7 mouse cellular contexts compared by ENCODE assay signal in the genomic region with DNA sequence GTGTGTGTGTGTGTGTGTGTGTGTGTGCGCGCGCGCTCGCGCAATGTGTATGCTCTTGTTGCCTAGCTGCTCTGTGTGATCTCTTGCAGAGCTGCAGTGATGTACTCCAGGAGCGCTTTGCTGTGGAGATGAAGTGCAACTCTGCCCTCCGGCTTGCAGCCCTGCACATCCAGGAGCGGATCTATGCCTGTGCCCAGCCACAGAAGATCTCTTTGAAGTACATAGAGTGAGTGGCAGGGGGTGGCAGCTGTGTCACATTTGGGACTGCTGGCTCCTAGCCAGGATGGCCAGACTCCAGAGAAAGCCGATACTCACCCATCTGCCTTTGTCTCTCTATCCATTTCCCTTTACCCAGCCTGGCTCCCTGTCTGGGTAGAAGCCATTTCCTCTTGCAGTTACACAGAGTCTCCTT. TPM values are rescaled to one million over a fixed set of nuclear protein-coding genes. Genes with fewer than 3 reads are reported as not detected.
A peak's percentile ranks its signal among the peaks of the same experiment; 100 is the strongest.
DNase-seq lines count a peak whose midpoint lies in the region; ATAC-seq and TF ChIP-seq lines count a peak whose summit lies in the region.

No protein-coding gene starts in this region.

- ATAC-seq in embryonic facial prominence, embryonic 11.5 days (replicated peaks; ENCODE audit: insufficient number of reproducible peaks, low FRiP score, low TSS enrichment, low read depth) = peak; percentile 76
- peak; percentile 75 for ATAC-seq in heart, embryonic 15.5 days (replicated peaks; ENCODE audit: insufficient number of reproducible peaks, insufficient read depth, low FRiP score, low read depth)

- no peak overlapping the region for H3K27ac ChIP-seq in left cerebral cortex, adult 2 months
- 0 out of 2 replicates have a peak overlapping the region, but pooled peaks have one; percentile 28 for H3K27ac ChIP-seq in embryonic facial prominence, embryonic 11.5 days (replicated peaks; ENCODE audit: low read depth, low read length)
- H3K27ac ChIP-seq in heart, embryonic 15.5 days = peak overlapping the region; percentile 36; the same call in 1 of the 2 replicates

- no peaks in the 10 kb centered on the region for H3K9me3 ChIP-seq in embryonic facial prominence, embryonic 11.5 days (replicated peaks; ENCODE audit: control insufficient read depth, low read length)
- no peaks in the 10 kb centered on the region for H3K9me3 ChIP-seq in heart, embryonic 15.5 days (replicated peaks)

- DNase-seq in left cerebral cortex, postnatal 14 days (ENCODE audit: low spot score in 2 of 2) = peak; percentile 55 to 72
- no peak for DNase-seq in left cerebral cortex, adult 2 months (ENCODE audit: extremely low spot score in 1 of 2, low spot score in 2 of 2)
- DNase-seq in embryonic facial prominence, embryonic 11.5 days (ENCODE audit: low spot score) = peak; percentile 40
- DNase-seq in layer of hippocampus, adult 9-10 months (ENCODE audit: low spot score) = peak; percentile 41
- no peak for DNase-seq in spleen, postnatal 36 days (ENCODE audit: low spot score in 2 of 2)
- DNase-seq in ovary, postnatal 14 days (ENCODE audit: low spot score) = no peak

- H3K4me3 ChIP-seq in left cerebral cortex, adult 2 months = no peak overlapping the region
- H3K4me3 ChIP-seq in embryonic facial prominence, embryonic 11.5 days (ENCODE audit: low read depth, low read length) = no peak overlapping the region
- H3K4me3 ChIP-seq in heart, embryonic 15.5 days = no peak overlapping the region

- intact Hi-C loops in left cerebral cortex, postnatal 14 days (cut with DNase I) = no loop called here
- intact Hi-C loops in left cerebral cortex, adult 2 months (cut with DNase I) = no loop called here

- no peak overlapping the region for H3K9ac ChIP-seq in embryonic facial prominence, embryonic 11.5 days (replicated peaks; ENCODE audit: low read length)
- H3K9ac ChIP-seq in heart, embryonic 15.5 days = no peak overlapping the region

- no peaks in the 10 kb centered on the region for H3K36me3 ChIP-seq in embryonic facial prominence, embryonic 11.5 days (replicated peaks; ENCODE audit: control insufficient read depth, insufficient read depth, low read depth, low read length)
- no peaks in the 10 kb centered on the region for H3K36me3 ChIP-seq in heart, embryonic 15.5 days

- 87% methylated on average over 10 of the region's 10 CpGs for WGBS in embryonic facial prominence, embryonic 11.5 days
- WGBS in heart, embryonic 15.5 days = 69% methylated on average over 10 of the region's 10 CpGs

- no peak overlapping the region for H3K4me2 ChIP-seq in embryonic facial prominence, embryonic 11.5 days (ENCODE audit: low read depth, low read length)
- H3K4me2 ChIP-seq in heart, embryonic 15.5 days = no peak overlapping the region

- TF ChIP-seq CTCF in left cerebral cortex, adult 2 months (IDR thresholded peaks at IDR 0.05) = no peak

- no peaks in the 10 kb centered on the region for H3K4me1 ChIP-seq in embryonic facial prominence, embryonic 11.5 days (ENCODE audit: control insufficient read depth, insufficient read depth, low read length)
- peaks cover 5% of the 10 kb centered on the region for H3K4me1 ChIP-seq in heart, embryonic 15.5 days (replicated peaks)

- H3K27me3 ChIP-seq in embryonic facial prominence, embryonic 11.5 days (ENCODE audit: control insufficient read depth, insufficient read depth, low read length) = no peaks in the 10 kb centered on the region
- no peaks in the 10 kb centered on the region for H3K27me3 ChIP-seq in heart, embryonic 15.5 days

RNA-seq across cellular contexts. Expression of a gene that starts 25.9 kb away (rescaled TPM):
- 10 to 100 TPM; 11.4 to 16.9 TPM for total RNA-seq in left cerebral cortex, postnatal 14 days (2021)
- 10 to 100 TPM; 15.2 to 15.4 TPM for total RNA-seq in left cerebral cortex, adult 2 months (2021)
- 20.5 and 22.3 TPM in 2 replicates for polyA plus RNA-seq in embryonic facial prominence, embryonic 11.5 days (2014; fragmentation: Nextera tagmentation; extraction: Ambion mirVana)
- polyA plus RNA-seq in heart, embryonic 15.5 days (2015; fragmentation: Nextera tagmentation; extraction: Ambion mirVana) = 9.6 and 10.1 TPM in 2 replicates

Comparison
In these comparisons a context has a peak if more than half of its experiments do, and no peak if none do; other contexts are left out.
1. DNase-seq: peak in left cerebral cortex, postnatal 14 days (2 of 2), embryonic facial prominence, embryonic 11.5 days (single experiment) and layer of hippocampus, adult 9-10 months (single experiment); none in left cerebral cortex, adult 2 months (0 of 2), spleen, postnatal 36 days (0 of 2) and ovary, postnatal 14 days (single experiment).